Mouse (Mus musculus): ENCODE measurements around the gene Arhgap22.

Arhgap22 gene

GRCm38 (mm10) chr14:33213823-33214766 lies at the start of gene Arhgap22:
Gene Arhgap22, plus strand, starts transcription at chr14:33214026.
- DNase-seq (ENCODE audit: low spot score in 2 of 2) = peak; percentile 56 to 78

- DNase-seq (ENCODE audit: low spot score in 2 of 2) = no peak
Observed at GRCm38 (mm10) chr14:33168750-33169149, 45.1 kb upstream of the Arhgap22 start.

- no peak for DNase-seq (ENCODE audit: low spot score in 2 of 2)
Observed at GRCm38 (mm10) chr14:33171942-33172341, 41.9 kb upstream of the Arhgap22 start.

DNA sequence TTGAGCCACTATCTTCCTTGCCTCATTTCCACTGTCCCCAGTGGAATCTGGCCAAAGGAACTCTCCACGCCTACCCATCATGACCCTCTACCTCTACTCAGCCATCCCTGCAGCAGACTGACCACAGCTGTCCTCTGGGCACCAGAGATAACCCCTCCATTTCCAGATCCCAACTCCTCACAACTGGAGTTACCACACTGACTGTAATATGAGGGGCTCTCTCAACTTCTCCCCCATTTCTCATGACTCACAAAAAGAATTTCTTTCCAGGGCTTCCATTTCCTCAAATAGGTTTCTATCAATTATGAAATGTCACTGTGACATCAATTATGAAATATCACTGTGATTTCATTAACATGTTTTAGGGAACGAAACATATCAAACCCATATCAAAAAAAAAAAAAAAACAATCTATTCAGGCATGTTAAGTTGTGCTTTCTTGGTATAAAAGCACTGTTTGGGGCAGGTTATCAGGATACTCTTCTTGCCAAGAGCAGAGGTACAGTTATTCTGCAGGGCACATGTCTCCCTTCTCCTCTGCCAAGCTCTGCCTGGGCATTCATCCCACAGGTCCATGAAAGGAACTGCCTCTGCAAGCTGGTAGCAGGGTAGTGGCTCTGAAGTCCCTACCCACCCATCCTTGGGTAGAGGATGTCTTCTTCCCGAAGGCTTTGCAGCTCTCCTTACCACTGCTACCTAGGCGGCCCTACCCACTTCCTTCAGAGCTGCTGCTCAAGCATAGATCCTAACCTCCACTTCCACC lies 38.6 kb upstream of the Arhgap22 start:
- DNase-seq (ENCODE audit: low spot score in 2 of 2) = no peak

- DNase-seq (ENCODE audit: low spot score in 2 of 2) = no peak
Observed at GRCm38 (mm10) chr14:33180102-33180501, 33.7 kb upstream of the Arhgap22 start.

DNA sequence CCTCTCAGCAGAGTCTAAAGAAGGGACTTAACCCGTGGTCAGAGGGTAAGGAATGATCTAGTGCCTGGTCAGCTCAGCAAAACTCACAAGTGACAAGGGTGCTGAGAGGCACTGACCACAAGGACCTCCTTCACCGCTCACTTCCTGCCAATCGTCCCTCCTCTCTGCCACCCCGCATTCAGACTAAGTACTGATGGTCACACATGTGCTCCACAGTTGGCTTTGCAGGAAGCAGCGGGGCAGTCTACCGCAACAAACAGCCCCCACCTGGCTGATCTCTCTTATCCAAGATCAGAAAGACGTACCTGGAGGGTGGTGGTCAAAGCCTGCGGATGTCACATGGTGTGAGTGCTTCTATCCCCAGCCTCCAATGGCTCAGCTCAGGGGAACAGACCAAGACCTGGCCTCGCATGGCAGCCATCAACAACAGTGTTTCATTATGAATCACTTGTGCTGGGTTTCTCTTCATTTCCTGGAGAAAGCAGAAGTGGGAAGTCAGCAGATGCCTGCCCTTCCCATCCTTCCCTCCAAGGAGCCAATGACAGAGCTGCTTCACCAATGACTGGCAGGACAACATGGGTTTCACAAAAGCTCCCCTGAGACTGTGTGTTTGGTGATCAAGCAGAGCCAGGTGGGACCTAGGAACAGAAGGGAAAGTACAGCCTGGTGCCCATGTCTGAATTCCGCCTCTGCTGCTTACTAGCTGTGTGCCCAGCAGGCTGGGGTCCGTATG lies 28.6 kb upstream of the Arhgap22 start, which contains the start of gene Wdfy4:
TSS of gene Wdfy4 (minus strand) at position 441 of the 733 bp plus-strand sequence.
- DNase-seq (ENCODE audit: low spot score in 2 of 2) = peak; percentile 66 to 88

DNA sequence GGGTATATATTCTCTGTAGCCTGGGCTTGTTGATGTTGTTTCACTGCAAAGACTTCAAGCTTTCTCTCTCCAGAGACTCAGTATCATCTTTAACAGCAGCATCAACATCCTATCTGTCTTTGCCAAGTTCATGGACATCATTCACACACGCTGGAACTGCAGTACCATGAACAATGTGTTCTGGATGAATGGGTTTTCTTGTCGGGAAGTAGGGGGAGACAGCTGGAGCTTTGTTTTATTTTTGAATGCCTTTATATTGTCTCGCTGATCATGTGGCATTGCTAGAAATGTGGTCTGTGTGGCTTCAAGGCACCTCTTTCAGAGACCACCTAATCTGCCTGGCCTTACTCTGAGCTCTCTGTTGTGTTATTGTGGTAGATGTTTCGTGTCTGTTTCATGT lies 26.6 kb upstream of the Arhgap22 start:
- DNase-seq (ENCODE audit: low spot score in 2 of 2) = no peak

DNA sequence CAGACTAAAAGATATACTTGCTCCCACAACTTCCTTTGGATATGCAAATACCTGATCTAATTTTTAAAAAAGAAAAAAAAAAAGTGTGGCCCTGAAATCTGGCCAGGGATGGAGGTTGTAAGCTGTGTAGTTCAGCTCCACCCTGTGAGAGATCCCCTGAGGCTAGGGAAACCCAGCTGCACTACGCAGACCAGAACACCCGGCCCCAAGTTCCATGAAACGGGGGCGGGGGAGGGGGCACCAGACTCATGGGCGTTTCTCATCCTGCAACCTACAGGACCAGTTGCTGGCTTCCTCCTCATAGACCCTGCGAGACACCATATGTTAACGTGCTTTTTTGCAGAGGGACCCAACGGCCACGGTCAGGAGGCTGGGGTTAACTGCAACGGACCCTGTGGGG lies 24.6 kb upstream of the Arhgap22 start:
- DNase-seq (ENCODE audit: low spot score in 2 of 2) = peak in 1 of 2 experiments; percentile 26

- DNase-seq (ENCODE audit: low spot score in 2 of 2) = peak in 1 of 2 experiments; percentile 47
Observed at GRCm38 (mm10) chr14:33189849-33190423, 23.9 kb upstream of the Arhgap22 start.

DNA sequence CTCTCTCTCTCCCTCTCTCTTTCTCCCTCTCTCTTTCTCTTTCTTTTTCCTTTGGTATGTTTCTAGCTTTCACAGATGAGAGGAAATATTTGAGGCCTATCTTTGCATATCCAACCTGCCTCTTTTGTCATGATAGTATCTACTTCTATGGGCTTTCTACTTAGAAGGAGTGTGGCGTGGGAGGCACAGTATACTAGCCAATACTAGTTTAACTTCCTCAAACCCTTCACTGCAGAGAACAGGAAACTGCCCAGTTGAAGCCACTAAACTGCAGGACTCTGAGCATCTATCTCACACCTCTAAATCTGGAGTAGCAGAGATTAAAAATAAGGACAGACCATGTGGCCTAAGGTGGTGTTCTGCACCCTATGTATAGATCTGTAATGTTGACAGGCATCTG lies 23.2 kb upstream of the Arhgap22 start:
- no peak for DNase-seq (ENCODE audit: low spot score in 2 of 2)

GRCm38 (mm10) chr14:33193762-33194161 lies 20.1 kb upstream of the Arhgap22 start:
- no peak for DNase-seq (ENCODE audit: low spot score in 2 of 2)

DNA sequence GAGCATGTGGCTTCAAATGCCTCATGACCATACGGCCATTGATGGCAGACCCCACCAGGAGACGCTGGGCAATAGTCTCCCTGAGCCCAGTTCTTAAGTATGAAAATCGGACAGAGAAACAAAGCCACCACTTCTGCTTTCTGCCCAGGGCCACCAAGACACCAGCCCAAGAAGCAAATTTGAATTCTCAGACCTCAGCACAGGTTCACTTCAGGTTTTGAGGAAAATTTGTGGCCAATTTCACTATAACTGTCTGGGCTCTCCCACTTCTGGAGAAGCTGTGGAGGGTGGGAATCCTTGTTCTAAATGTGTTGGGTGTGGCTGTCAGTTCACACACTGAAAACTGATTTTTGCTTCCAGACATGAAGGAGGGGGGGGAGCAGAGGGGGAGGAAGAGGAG lies 19.6 kb upstream of the Arhgap22 start:
- DNase-seq (ENCODE audit: low spot score in 2 of 2) = peak in 1 of 2 experiments; percentile 38

DNA sequence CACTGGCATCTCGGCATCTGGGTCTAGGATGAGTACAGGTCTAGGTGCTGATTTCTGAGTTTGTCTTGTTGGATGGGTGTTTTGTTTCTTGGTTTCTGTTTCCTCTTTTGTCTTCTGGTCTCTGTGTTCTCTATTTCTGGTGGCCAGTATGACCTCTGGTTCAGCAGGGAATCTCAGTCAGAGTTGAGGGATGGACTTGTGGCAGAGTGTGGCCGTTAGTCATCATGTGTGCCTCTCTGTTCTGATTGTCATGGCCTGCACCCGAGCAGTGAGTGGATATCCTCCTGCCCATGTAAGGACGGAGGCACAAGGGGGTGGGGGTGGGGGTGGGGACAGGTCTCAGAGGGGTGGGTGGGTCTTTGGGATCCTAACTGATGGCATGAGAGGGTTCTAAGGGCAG lies 11.7 kb upstream of the Arhgap22 start:
- DNase-seq (ENCODE audit: low spot score in 2 of 2) = no peak

GRCm38 (mm10) chr14:33202885-33203284 lies 10.9 kb upstream of the Arhgap22 start:
- DNase-seq (ENCODE audit: low spot score in 2 of 2) = no peak

DNA sequence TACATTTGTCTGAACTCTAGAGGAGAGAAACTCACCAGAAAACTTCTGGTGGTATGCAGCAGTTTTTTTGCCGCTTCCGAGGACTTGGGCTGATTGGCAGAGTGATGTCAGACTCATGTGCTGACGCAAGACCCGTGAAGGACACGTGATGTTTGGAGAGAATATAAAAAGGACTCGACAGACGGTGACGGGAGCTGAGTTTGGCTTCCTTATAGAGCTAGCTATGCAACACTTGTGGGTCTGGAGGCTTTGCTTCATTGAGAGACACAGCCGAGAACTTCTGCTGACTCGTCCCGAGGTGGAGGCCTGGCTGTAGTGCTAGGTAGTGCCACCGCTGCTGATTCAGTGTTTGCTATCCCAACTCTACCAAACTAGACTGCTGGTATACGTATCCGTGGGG lies 10.0 kb upstream of the Arhgap22 start:
- no peak for DNase-seq (ENCODE audit: low spot score in 2 of 2)

GRCm38 (mm10) chr14:33205280-33205965 lies 8.4 kb upstream of the Arhgap22 start:
- DNase-seq (ENCODE audit: low spot score in 2 of 2) = no peak

DNA sequence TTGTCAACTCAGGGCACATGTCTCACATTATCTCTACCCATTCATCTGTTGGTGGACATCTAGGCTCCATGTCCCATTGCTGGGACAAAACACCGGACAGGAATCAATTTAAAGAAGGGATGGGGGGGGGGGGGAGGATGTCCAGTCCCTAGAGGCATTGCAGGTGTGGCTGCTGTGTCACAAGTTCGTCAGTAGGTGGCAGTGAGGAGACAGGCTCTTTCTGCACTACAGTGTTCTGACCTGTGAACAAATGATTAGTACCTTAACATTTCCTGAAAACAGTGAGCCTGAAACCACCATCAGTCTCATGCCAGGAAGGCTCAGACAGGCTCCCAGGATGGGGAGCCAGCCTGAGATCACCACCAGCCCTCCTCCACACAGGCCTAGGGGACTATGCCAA lies 6.8 kb upstream of the Arhgap22 start:
- DNase-seq (ENCODE audit: low spot score in 2 of 2) = no peak

- DNase-seq (ENCODE audit: low spot score in 2 of 2) = no peak
Observed at GRCm38 (mm10) chr14:33208331-33208730, 5.5 kb upstream of the Arhgap22 start.

DNA sequence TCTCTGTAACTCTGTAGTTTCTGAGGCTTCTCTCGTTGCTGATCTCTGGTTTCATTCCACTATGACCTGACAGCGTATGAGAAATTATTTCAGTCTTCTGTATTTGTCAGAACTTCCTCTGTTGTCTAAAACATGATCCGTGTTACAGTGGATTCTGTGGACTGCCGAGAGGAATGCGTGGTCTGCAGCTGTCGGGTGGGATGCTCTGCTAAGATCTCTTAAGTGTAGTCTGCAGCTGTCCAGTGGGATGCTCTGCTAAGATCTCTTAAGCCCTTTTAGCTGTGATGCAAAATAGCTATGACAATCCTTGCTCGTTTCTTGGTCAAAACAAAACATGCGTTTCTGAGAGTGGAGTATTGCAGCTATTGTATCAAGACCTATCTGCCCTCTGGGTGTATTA lies 3.0 kb upstream of the Arhgap22 start:
- no peak for DNase-seq (ENCODE audit: low spot score in 2 of 2)

DNA sequence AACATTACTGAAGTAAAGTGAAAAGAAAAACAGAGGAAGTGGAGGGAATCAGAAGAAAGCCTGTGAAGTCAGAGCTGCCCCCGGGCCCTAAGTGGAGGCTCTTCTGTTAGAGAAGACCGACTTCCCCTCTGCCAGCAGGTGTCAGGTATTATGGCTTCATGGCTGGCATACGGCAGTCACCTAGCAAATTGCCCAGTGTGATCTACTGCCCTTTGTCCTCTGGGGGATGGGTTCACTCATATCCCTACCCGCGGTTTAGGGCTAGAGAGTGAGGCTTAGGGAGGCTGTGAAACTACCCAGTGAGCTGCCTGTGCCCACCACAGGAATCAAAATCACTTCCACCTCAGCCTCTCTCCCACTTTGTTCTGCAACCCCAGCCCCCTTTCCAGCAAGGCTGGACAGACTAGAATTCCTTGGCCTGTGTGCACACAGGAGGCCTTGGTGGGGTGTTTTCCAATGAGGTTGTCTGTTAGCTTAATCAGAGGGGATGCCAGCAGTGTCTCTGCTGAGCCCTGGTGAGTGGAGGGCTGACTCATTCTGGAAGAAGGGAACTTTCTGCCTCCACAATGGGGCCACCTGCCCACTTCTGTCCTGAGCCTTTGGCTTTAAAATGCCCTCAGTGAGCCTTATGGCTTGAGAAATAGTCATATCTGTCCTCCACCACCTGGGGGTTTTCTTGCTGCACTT lies 1.4 kb upstream of the Arhgap22 start:
- DNase-seq (ENCODE audit: low spot score in 2 of 2) = no peak
